Mouse (Mus musculus): Measurements from ENCODE around the gene Dusp10. TPM values are rescaled to one million over a fixed set of nuclear protein-coding genes. Genes with fewer than 3 reads are reported as not detected.

Dusp10 gene
- polyA plus RNA-seq, 1 experiment from 2014 or later, result 7.5 TPM

Other genes starting within 250 kb of the Dusp10 start
- 1.7 and 1.9 TPM in 2 replicates for gene 1700056E22Rik, start 21.0 kb downstream of the Dusp10 start, polyA plus RNA-seq (2016; fragmentation: Nextera tagmentation; extraction: Ambion mirVana)

All from hindbrain, embryonic 12.5 days (tissue).